Mouse (Mus musculus) adrenal gland (tissue): ENCODE measurements around the gene Rpl41.

Source experiments
- intact Hi-C: fragments of 180-260 bp; cut with DNase I; formaldehyde crosslinking; loops from one replicate; pipeline ENCODE4 v1.15.1; 2025
- long read RNA-seq, 2 experiments: library from polyadenylated mRNA; unstranded; transcript quantifications; one replicate each; pipeline ENCODE4 v2.0.0; 2020; ENCODE audit warnings: borderline replicate concordance in 1 of 2; ENCODE audit not compliant: insufficient replicate concordance in 1 of 2

Rpl41 gene
- long read RNA-seq, experiment 1, transcript Rpl41-206 (3 exons, 544 nt) = minor isoform, 104 of 2,836 reads
- long read RNA-seq, experiment 1, transcript Rpl41-201 (4 exons, 582 nt) = major isoform, 2,625 of 2,836 reads
- long read RNA-seq, experiment 1, transcript Rpl41-207 (3 exons, 680 nt) = minor isoform, 5 of 2,836 reads
- long read RNA-seq, experiment 1, transcript Rpl41-203 (4 exons, 437 nt) = minor isoform, 56 of 2,836 reads
- long read RNA-seq, experiment 1, partial matches to known transcripts = 4 of 2,836 reads
- long read RNA-seq, experiment 1, other reads (novel, unspliced or antisense) = 38 of 2,836 reads
- long read RNA-seq, experiment 2, transcript Rpl41-201 (4 exons, 582 nt) = major isoform, 2,775 of 3,031 reads
- long read RNA-seq, experiment 2, transcript Rpl41-206 (3 exons, 544 nt) = minor isoform, 115 of 3,031 reads
- long read RNA-seq, experiment 2, transcript Rpl41-205 (2 exons, 523 nt) = minor isoform, 8 of 3,031 reads
- long read RNA-seq, experiment 2, transcript Rpl41-203 (4 exons, 437 nt) = minor isoform, 68 of 3,031 reads
- long read RNA-seq, experiment 2, partial matches to known transcripts = 27 of 3,031 reads
- long read RNA-seq, experiment 2, other reads (novel, unspliced or antisense) = 31 of 3,031 reads

- intact Hi-C loops = no loop called here
Observed at GRCm38 (mm10) chr10:128548947-128549681, at the start of gene Rpl41. Gene Rpl41, minus strand, starts transcription at chr10:128549305.

- intact Hi-C loops = no loop called here
Observed at GRCm38 (mm10) chr10:128598476-128598875, 49.4 kb upstream of the Rpl41 start.

GRCm38 (mm10) chr10:128592797-128593196 is 43.7 kb upstream of the Rpl41 start:
- intact Hi-C loops = no loop called here

- intact Hi-C loops = no loop called here
Observed at GRCm38 (mm10) chr10:128591436-128591835, 42.3 kb upstream of the Rpl41 start.

- intact Hi-C loops = no loop called here
Observed at GRCm38 (mm10) chr10:128590193-128590690, 41.1 kb upstream of the Rpl41 start.

GRCm38 (mm10) chr10:128589464-128590192 is 40.5 kb upstream of the Rpl41 start, which contains the start of gene Erbb3:
Gene Erbb3, minus strand, starts transcription at chr10:128589652.
- intact Hi-C loops = no loop called here

- intact Hi-C loops = no loop called here
Observed at GRCm38 (mm10) chr10:128588775-128589463, 39.8 kb upstream of the Rpl41 start.

GRCm38 (mm10) chr10:128588136-128588535 is 39.0 kb upstream of the Rpl41 start:
- intact Hi-C loops = no loop called here

- intact Hi-C loops = no loop called here
Observed at GRCm38 (mm10) chr10:128587697-128588096, 38.6 kb upstream of the Rpl41 start.

GRCm38 (mm10) chr10:128587120-128587519 is 38.0 kb upstream of the Rpl41 start:
- intact Hi-C loops = no loop called here

GRCm38 (mm10) chr10:128586546-128586945 is 37.4 kb upstream of the Rpl41 start:
- intact Hi-C loops = no loop called here

- intact Hi-C loops = no loop called here
Observed at GRCm38 (mm10) chr10:128584386-128584785, 35.3 kb upstream of the Rpl41 start.

GRCm38 (mm10) chr10:128583644-128584043 is 34.5 kb upstream of the Rpl41 start:
- intact Hi-C loops = no loop called here

GRCm38 (mm10) chr10:128579731-128580130 is 30.6 kb upstream of the Rpl41 start:
- intact Hi-C loops = no loop called here

GRCm38 (mm10) chr10:128579298-128579697 is 30.2 kb upstream of the Rpl41 start:
- intact Hi-C loops = no loop called here

GRCm38 (mm10) chr10:128578330-128578729 is 29.2 kb upstream of the Rpl41 start:
- intact Hi-C loops = no loop called here

GRCm38 (mm10) chr10:128575063-128575462 is 26.0 kb upstream of the Rpl41 start:
- intact Hi-C loops = no loop called here

GRCm38 (mm10) chr10:128565788-128566531 is 16.9 kb upstream of the Rpl41 start, which contains the start of gene Pa2g4:
Gene Pa2g4, minus strand, starts transcription at chr10:128565987.
- intact Hi-C loops = no loop called here

- intact Hi-C loops = no loop called here
Observed at GRCm38 (mm10) chr10:128565206-128565787, 16.2 kb upstream of the Rpl41 start.
